Mouse (Mus musculus): Measurements from ENCODE around the gene Agxt.

The Agxt gene

DNA sequence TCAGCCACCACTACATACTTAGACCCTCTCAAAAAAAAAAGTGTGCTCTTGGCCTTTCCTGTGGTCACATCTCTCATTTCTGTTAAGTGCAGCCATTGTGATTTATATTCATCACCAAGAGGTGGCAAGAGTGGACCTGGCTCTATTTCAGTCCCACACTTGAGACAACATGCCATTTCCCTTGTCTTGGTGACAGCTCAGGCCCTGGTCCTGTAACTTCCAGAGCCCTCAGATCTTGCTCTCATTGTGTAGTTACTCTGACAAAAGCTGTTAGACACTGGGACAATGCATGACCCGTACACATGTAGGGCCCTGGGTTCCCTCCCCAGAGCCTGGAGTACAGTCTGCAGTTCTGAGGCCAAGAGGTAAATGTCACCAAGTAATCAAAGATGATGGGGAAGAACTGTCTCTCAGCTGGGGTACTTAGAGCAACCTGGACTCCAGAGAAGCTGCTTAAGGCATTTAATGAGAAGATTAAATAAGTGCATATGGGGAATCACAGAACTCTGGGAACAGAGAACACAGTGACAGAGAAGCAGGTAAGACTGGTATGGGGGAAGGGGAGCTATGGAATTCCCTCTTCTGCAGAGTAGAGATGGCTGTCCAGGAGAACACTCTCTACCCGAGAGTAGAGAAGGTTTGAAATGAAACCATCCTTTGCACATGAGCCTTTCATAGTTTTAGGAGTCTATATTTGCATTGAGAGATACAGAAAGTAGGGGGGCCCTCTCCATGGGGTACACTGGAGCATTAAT, 16.0 kb downstream of the Agxt start:
- no peak for DNase-seq (ENCODE audit: low spot score)

DNA sequence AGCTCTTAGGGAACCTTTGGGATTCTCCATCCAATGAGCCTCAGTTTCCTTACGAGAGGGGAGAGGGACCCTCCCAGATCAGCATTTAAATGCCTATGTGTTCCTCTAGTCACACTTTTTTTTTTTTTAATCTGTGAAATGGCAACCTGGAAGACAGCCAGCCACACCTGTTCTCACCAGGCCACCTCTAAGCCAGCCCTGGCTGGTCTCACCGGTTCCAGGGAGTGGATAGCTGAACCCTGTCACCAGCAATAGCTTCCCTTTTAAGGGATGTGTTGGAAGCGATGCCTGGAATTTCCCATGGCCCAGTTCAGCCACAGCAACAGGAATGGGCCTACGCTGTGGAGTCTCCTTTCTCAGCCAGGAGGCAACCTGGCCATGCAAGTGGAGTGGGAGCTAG, 22.5 kb downstream of the Agxt start:
- no peak for DNase-seq (ENCODE audit: low spot score)

DNA sequence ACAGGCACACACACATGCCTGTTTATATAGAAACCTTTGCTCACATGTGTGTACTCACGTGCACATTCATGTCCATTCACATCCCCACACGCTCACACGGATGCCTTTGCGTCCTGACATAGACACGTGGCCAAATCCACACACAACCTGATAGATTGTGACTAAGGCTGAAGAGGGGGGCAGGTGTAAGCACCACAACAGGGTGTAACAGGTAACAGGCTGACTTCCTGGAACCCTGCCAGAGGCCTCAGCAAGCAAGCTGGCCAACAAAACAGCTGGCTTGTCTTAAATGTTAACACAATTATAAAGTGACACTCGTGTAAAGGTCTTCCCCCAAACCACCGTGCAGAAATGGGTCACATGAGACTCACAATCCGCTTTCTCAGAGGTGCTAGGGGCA, 23.9 kb downstream of the Agxt start:
- no peak for DNase-seq (ENCODE audit: low spot score)

DNA sequence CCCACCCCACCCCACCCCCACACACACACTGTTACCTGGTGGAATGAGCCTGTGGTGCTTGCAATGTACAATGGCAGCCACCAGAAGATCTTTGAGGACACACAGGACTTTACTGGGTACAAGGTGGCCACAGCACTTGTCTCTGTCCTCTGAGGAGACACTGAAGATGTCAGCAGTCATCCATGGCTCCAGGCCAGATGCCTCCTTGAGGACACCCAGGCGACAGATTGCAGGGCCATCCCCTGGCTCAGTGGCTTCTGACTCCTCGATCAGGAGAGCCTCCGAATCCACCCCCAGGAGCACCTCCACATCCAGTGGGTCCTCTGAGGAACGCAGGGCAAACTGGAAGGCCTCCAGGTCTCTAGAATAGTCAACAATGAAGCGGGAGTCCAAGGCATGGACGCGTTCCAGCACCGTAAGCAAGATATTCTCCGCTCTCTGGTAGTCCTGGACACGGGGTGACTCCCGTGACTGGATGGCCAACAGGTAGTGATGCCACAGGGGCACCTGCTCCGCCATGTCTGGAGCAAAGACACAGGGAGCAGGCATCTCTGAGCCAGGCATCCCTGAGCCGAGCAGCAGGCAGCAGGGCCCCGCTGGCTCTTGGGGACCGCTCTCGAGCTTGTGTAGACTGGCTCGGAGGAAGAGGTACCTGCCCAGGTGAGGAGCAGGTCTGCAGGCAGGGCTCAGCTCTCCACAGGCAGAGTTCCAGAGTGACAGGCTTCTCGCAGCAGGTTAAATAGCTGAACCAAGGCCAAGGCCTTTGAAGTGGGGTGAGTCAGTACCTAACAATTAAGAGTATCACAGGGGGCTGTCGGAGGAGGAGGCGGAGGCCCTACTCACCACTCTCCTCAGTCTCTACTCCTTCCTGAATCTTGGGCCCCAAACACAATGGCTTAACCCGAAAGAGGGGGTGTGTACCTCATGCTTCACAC, 24.8 kb downstream of the Agxt start:
- DNase-seq (ENCODE audit: low spot score), result no peak

DNA sequence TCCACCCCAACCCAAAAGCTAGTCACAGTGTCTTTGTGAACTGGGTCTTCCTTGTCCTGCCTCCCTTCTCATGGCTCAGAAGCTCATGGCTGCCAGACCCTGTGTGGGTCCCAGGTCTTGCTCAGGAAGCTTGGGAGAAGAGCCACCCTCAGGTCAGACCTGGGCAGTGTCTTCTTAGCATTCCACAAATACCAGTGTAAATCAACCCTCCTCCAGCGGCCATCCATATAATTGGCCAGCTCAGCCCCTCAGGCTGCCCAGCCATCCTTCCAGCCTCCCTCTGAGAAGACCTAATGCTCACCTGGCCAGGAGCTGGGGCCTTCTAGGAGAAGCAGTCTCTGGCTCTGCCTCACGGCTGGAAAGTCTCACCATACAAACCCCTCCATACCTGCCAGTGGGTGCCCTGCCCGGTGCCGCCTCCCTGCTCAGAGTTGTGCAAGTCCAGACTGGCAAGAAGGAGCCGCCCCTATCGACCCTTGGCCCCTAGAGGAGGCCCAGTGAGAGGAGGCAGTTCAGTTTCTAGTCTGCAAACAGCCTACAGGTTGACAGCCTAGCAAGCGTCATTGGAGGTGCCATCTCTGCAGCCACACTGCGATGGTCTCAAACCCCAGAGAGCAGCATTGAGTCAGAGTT, 25.6 kb downstream of the Agxt start, which contains the start of gene 2310007B03Rik:
Gene 2310007B03Rik (minus strand): TSS at position 448 of the 633 bp plus-strand sequence.
- no peak for DNase-seq (ENCODE audit: low spot score)

DNA sequence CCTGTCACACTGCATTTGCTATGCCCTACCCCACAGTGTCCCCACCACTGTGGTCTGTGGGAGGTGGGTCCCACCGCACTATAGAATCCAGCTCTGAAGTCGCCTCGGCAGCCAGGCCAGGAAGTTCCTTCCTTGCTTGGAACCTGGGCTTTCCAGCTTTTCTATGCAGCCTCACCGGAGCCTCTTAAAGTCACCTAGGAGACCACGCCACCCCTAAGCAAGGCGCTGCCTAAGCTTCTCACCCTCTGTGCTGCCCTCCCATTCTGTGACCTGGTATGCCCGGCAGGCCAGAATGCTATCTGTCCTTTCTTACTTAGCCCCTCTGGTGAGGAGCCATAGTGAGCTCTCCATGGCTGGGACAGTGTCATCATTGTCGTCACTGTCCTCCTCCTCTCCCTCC, 26.3 kb downstream of the Agxt start:
- no peak for DNase-seq (ENCODE audit: low spot score)

DNA sequence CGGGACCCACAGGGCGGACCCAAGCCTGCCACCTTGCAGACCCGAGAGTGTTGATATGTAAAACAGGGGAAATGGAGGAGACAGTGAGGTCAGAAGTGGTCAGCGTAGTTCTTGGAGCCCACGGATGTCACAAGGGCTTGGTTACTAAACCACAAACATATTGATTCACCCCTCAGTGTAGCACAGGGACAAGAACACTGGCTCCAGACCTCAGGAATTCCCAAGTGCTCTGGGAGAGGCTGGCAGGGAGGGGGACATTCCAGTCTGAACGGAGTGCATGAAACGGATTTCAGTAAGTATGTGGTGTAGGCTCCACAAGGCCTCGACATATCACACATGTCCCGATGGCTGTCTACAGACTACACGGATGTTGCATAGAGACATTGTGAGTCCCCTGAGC, 26.9 kb downstream of the Agxt start:
- DNase-seq (ENCODE audit: low spot score), result no peak

DNA sequence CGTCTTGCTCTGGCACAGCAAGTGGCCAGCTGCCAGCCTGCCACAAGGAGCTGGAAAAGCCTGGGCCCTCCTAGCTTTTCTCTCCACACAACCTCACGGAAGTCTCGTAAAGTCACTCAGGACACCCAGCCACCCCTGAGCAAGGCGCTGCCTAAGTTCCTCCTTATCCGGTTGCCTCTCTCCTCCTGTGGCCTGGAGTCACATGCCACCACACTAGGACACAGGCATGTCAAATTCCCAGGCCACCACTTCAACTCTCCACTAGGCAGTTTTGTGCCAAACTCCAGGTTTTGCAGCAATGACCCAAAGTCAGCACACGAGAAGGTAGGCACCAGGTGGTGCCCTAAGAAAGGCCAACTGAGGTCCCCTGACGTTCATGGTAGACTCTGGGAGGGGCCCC, 27.5 kb downstream of the Agxt start:
- DNase-seq (ENCODE audit: low spot score), result no peak

DNA sequence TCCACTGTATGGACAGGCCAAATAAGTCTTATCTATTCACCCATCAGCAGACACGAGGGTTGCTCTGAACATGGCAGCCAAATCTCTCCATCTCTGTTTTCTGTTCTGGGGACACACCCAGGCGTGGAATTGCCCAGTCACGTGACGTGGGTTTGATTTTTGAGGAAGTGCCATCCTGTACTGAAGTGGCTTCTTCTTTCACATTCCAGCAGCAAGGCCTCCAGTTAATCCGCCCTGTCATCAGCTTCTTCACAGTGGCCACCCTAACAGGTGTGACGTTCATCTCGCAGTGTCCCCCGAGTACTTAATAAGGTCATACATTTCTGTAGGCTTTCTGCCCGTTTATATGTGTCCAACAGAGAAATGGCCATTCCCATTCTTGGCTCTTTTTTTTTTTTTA, 30.4 kb downstream of the Agxt start:
- no peak for DNase-seq (ENCODE audit: low spot score)

DNA sequence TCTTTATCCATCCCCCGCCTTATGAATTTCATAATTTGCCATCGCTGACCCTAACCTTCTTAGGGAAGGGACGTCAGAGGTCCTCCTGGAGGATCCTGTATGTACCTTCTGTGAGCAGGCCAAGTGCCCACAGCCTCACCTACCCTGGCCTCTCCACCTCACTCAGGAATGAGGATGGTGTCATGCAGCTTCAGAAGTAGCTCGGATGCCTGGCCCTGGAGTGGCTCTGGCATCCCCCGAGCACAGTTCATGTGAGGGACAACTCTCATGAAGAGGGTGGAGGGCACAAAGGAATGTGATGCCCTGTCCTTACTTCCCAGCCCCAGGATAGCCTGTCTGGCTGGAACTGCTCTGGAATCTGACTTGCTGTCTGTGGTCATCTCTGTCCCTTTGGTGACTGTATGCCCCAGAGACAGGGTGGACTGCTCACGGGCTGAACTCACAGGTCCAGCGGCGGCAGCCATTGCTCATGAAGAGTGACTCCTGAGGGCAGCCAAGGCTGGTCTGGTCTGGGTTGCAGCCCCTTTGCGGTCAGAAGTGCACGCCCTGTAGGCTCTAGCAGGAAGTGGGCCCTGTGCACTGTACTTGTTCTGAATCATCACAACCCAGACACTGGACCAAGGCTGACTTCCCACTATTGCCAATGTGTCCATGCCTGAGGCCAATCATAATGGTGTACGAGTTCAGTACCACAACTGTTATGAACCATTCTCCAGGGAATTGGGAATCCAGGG, 31.5 kb downstream of the Agxt start:
- DNase-seq (ENCODE audit: low spot score), result no peak

DNA sequence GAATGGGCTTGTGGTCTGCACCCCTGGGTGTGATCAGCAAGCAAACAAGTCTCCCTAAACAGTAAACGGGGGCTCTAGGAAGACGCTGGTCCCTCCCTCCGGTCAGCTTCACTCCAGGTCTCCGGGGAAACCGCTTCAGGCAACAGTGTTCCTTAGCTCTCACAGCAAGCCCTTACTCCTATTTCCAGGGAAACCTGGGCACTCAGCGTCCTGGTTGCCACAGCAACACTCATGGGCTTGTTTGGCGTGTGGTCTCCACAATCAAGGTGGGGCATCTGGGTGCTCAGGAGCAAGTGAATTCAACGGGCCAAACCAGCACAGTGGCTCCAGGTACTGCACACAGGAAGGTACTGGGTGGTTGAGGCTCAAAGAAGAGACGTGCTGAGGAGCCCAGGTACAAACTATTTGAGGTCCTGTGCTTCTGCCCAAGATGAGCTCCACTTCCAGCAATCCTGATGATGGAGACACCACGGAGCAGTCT, 33.3 kb downstream of the Agxt start, which contains the start of gene Crocc2:
Gene Crocc2 (plus strand): TSS at position 431 of the 481 bp plus-strand sequence.
- no peak for DNase-seq (ENCODE audit: low spot score)

DNA sequence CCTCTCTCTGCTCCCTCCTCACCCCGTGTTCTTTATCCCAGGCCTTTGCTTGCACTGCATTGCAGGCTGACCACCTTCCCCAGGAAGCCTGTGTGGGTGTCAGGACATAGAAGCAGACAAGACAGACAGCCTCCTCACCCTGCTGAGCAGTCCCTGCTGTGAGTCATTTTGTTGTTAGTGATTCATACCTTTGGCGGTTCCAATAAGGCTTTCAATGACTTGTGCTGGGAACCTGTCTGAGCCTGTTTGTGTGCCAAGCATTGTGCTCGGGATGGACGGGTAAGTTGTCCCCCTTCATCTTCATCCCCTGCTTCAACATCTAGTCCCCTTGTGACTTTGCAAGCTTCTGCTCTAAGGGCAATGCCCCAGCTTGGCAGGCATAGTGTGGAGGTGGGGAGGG, 38.6 kb downstream of the Agxt start:
- no peak for DNase-seq (ENCODE audit: low spot score)

DNA sequence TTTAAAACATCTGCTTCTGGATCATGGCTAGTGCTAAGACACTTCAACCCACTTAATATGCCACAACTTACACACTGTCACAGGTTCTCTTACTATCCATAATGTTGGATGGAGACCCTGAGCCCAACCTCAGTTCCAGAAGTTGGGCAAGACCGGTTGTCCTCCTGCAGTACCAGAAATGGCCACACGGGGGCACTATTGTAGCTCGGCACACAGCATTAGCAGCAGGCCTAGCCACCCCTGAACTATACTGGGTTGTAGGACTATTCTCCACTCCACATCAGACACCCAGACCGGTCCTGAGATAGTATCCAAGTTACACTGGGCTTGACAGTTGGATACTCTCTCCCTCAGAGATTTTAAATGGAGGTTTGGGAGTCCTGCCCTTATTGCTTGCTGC, 39.4 kb downstream of the Agxt start:
- DNase-seq (ENCODE audit: low spot score), result peak; percentile 86

DNA sequence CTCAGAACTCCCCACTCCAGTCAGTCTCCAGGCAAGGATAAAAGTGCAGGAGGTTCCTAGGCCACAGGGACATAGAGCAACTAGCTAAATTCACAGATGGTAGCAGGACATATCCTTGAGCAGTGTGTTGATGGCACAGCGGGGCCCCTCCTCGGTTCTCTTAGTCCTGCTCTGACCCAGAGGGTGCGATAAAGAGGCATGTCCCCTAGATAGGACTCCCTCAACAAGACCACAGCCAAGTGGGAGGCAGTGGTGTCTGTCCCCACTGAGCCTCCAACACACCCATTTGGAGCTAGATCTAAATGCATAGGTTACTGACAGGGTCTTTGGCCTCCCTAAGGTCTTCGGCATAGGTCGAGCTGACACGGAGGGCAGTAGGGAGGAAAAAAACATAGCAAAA, 40.8 kb downstream of the Agxt start:
- no peak for DNase-seq (ENCODE audit: low spot score)

DNA sequence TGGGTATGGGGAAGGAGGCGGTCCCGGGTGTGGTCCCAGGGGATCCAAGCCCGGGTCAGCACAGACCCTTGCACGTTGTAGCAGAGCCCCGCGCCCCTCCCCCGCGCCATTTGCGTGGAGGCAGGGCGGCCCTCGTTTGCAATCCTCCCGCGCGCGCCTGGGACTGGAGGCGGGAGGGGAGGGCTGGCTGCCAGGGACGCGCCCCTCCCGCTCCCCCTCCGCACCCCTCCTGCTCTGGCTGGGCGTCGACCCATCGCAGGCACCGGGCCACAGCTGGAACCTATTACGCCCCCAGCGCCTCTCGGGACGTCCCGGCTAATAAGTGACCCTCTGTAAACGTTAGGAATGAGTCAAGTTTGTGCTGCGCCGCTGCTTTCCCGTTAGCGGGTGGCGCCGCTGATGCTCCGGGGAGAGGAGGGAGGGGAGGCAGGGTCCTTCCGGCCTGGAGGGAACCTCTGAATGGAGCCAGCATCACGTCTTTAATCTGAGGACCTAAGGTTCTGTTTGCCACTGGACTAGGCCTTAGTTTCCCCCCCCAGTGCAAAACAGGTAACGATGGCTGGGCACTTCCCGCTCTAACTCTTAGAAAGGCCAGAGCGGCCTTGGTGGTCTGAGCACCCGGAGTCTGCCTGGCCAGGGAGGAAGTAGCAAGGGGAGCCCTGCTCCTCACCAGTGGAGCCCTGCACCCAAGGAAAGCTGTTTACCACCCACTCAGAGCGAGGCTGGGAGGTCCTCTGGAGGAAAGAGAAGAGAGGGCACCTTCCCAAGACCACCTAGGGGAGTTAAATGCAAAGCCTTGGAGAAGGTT, 41.7 kb downstream of the Agxt start:
- peak; percentile 68 for DNase-seq (ENCODE audit: low spot score)

DNA sequence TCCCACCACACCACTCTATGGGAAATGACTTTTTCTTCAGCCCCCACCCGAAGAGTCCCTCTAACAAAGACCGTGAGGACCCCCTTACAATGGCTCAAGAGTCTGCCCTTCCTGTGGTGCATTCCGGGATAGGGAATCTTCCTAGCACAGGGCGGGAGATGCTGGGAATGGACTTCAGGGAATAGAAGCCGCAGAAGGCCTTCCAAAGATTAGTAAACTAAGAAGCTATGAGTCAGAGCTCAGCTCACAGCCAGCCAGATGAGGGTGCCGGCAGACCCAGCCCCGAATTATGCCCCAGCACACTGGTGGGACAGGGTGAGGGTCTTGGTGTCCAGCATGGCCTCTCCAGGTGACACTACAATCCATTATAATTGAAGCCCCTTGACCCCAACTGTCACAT, 47.2 kb downstream of the Agxt start:
- no peak for DNase-seq (ENCODE audit: low spot score)

DNA sequence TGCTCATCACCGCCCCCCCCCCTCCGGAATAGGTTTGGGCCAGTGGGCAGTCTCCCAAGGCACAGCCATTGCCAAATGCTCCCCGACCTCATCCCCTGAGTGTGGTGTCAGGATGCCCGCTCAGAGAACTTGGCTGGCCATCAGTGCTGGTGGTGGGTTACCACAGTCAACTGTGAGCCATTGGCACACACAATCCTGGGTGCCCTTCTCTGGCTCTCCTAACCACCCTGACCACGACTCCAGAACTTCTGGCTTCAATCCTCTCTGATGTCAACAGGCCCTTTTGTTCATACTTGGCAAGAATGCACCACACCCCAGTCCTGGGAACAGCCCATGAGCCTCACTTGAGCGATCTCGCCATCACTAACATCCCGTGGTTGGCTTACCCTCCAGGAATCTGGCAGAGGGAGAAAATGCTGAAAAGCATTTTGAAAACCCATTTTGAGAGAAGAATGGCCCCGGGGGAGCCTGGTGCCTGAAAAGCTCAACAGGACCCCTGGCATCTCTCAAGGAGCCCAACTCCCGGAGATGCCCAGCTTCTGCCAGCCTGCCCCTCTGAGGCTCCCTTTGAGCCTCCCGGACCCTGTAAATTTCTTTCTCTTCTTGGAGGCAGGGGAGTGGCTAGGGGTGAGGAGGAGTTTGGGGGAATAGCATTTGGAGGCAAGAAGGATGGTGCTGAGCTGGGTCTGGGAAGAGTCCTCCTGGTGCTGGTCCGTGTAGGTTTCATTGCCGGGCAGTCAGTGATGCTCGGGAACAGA, 49.2 kb downstream of the Agxt start:
- peak; percentile 60 for DNase-seq (ENCODE audit: low spot score)

DNA sequence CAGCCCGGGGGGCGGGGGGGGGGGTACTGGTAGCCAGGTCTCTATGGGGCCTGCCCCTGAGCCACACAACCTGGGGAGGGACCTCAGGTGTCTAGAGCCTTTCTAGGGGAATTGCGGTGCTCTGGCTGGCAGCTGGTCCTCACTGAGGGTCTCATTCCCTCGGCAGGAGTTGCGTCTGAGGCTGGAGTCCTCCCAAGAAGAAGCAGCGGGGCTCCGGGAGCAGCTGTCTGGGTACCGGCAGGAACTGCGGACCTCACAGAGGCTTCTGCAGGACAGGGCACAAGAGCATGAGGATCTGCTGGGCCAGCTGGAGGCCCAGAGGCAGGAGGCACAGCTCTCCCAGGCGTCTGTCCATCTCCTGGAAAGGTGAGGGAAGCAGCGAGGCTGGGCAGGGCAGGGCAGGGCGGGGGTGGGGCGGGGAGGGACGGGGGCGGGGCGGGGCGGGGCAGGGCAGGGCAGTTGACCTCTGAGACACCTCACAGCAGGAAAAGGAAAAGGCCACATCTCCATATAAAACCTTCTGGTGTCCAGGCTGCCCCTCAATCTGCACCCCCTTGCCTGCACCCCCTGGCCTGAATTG, 55.8 kb downstream of the Agxt start:
- DNase-seq (ENCODE audit: low spot score), result no peak

DNA sequence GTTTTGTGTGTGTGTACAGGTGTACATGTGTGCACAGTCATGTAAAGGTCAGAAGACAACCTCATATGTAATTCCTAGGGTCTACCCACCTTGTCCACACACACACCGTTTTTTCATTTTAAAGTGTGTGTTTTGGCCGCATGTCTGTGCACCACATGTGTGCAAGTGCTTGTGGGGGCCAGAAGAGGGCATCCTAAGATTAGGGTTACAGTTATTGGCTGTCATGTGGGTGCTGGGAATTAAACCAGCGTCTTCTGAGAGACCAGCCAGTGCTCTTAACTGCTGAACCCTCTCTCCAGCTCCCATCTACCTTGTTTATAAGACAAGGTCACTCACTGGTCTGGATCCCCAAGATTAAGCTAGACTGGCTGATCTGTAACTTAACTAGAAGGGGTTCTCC, 59.9 kb downstream of the Agxt start:
- no peak for DNase-seq (ENCODE audit: low spot score)
